Mouse (Mus musculus) heart, postnatal 36 days (tissue): ENCODE results near the gene Kazn. TPM values are rescaled to one million over a fixed set of nuclear protein-coding genes. Genes with fewer than 3 reads are reported as not detected.

Experiments used
- DNase-seq, 2 experiments: peaks; one replicate each; pipeline ENCODE4 v3.0.0; 2021 to 2022
- intact Hi-C: fragments of 180-260 bp; cut with DNase I; formaldehyde crosslinking; loops from one replicate; pipeline ENCODE4 v1.15.1; 2025
- total RNA-seq, 2 experiments: library from RNA; stranded (reverse); gene quantifications; 2 replicates each; pipeline ENCODE4 v1.2.3; 2021

Gene Kazn
- total RNA-seq, 2 experiments from 2014 or later = 3.4 to 3.6 TPM

GRCm38 (mm10) chr4:142083762-142084130 is 155.5 kb downstream of the Kazn start:
- intact Hi-C loops = loop anchor here (1.0 to 2.0 kb wide), 3 partner anchors 15 to 69 kb away; partner anchors contain the start of gene Fhad1
- DNase-seq = peak; percentile 68 to 74

- no peak for DNase-seq
- intact Hi-C loops = loop anchor here (1.0 kb wide), 2 partner anchors 15 to 61 kb away; no protein-coding TSS in a partner anchor
These were observed 156.0 kb downstream of the Kazn start for GRCm38 (mm10) chr4:142083193-142083592.

DNA sequence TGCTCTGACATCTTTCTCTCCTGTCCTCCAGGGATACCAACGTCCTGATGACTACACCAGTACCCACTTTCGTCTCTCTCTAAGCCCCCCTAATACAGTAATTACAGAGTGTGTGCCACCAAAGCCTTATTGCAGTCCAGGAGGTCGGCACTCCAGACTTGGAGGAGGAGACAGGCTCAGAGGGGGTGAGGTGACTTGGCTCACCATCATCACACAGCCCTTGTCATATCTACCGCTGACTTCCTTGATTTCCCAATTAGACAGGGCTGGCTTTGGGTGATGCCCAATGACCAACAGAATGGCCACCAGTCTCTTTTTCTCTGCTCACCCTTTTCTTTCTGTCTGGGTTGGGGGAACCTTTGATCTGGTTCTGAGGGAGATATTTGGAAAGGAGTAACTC is 156.5 kb downstream of the Kazn start:
- intact Hi-C loops = loop anchor here (1.0 kb wide), 2 partner anchors 16 to 62 kb away; no protein-coding TSS in a partner anchor
- DNase-seq = no peak

DNA sequence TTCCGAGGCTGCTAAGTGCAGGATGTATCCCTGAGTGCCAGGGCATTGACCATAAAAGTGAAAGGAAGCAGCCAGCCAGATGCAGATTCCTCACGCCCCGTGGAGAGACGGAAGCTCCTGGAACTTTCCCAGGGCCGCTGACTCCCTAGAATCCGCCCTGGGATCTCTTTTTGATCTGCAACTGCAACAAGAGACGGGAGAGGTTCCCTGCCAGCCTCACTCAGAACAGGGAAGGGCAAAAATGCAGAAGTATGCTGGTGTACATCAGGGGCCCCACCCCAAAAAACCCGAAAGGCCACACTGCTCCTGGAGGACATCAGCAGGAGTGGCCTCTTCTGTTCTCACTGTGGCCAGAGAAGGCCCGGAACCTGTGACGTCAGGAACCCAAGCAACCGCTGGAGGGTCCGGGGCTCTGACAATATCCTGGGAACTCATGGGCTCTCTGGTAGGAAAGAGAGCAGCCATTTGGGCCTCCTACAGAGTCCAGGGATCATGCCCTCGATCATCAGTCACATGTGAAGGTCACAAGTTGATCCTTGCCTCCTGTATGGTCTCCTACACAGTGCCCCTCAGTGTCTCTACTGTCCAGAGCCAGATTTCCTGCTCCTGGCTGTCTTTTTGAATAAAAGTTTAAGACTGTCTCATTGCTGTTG is 157.4 kb downstream of the Kazn start:
- DNase-seq = peak; percentile 56 to 61
- intact Hi-C loops = no loop called here

DNA sequence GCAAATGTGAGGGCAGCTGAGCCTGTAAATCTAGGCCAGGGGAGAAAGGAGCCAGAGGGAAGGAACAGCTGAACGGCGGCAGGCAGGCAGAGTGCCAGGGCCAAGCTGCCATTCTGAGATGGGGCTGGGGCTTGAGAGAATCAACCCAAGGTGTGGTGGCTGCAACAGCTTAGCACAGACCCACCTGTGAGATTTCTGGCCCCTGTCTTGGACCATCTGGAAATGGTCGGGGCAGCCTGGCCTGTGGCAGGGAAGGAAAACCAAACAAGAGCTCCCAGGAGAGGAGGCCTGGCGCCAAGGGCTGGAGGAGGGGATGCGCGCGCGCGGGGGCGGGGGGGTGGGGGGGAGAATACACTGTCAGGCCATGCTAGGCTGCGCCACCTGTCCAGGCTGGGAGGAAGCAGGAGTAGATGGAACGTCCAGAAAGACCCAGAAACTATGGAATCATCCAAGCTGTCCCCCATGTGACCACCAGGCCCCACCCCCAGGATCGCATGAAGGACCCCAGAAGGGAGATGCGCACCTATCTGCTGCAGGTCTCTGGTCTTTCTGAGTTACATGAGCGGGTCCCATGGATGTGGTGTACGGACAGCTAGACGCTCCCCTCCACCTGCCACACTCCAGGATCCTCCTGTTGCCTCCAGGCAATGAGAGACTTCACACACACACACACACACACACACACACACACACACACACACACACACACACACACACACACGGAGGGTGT is 158.1 kb downstream of the Kazn start:
- intact Hi-C loops = no loop called here
- peak in 1 of 2 experiments; percentile 42 for DNase-seq

DNA sequence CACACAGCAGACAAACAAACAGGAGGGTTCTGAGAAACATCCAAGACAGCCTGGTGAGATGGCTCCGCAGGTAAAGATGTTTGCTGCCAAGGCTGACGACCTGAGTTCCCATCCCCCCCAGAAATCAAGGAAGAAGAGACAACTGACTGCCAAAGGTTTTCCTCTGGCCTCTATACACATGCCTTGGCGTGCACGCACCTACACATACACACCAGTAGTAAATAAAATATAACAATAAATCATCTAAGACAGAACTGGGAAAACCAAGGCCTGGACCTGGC is 158.8 kb downstream of the Kazn start:
- DNase-seq = no peak

GRCm38 (mm10) chr4:142079629-142080486 is 159.3 kb downstream of the Kazn start:
- no peak for DNase-seq
- intact Hi-C loops = no loop called here

More for the DNA sequence above, 158.8 kb downstream of the Kazn start:
- intact Hi-C loops = no loop called here

DNA sequence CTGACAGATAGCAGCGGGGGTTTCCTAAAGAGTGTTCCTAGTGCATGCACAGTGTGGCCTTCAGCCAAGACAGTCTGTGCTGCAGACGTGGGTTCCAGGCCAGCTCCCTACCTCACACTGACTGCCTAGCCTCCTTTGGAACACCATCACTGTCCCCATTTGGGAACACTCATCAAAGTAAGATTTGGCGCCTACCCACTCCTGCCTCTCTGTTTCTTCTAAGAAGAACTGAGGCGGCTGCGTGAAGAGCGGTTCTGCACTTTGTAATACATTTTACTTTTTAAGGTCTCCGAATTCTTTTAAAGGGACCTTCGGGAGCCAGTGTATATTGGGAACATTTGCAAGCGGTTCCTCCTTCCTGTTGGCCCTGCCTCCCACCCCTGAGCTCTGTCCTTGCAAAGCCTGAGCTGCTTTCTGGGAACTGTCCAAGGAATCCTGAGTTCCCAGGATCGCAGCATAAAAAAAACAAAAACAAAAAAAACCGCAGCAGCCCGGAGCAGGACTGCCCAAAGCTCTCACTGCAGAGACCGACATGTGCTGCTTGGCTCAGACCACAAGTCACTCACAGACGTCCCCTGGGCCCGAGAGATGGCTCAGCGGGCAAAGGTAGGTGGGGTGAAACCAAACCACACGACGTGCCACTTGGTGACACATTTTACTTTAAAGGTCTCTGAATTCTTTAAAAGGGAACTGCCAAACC is 161.5 kb downstream of the Kazn start:
- intact Hi-C loops = no loop called here
- DNase-seq = peak; percentile 39 to 51

GRCm38 (mm10) chr4:142076883-142077282 is 162.3 kb downstream of the Kazn start:
- intact Hi-C loops = no loop called here
- no peak for DNase-seq

GRCm38 (mm10) chr4:142075931-142076330 is 163.3 kb downstream of the Kazn start:
- intact Hi-C loops = no loop called here
- DNase-seq = no peak

- intact Hi-C loops = no loop called here
- no peak for DNase-seq
These were observed 165.0 kb downstream of the Kazn start for GRCm38 (mm10) chr4:142074060-142074732.

GRCm38 (mm10) chr4:142071243-142071991 is 167.8 kb downstream of the Kazn start:
- DNase-seq = no peak
- intact Hi-C loops = no loop called here

GRCm38 (mm10) chr4:142070840-142071239 is 168.4 kb downstream of the Kazn start:
- DNase-seq = no peak
- intact Hi-C loops = no loop called here

DNA sequence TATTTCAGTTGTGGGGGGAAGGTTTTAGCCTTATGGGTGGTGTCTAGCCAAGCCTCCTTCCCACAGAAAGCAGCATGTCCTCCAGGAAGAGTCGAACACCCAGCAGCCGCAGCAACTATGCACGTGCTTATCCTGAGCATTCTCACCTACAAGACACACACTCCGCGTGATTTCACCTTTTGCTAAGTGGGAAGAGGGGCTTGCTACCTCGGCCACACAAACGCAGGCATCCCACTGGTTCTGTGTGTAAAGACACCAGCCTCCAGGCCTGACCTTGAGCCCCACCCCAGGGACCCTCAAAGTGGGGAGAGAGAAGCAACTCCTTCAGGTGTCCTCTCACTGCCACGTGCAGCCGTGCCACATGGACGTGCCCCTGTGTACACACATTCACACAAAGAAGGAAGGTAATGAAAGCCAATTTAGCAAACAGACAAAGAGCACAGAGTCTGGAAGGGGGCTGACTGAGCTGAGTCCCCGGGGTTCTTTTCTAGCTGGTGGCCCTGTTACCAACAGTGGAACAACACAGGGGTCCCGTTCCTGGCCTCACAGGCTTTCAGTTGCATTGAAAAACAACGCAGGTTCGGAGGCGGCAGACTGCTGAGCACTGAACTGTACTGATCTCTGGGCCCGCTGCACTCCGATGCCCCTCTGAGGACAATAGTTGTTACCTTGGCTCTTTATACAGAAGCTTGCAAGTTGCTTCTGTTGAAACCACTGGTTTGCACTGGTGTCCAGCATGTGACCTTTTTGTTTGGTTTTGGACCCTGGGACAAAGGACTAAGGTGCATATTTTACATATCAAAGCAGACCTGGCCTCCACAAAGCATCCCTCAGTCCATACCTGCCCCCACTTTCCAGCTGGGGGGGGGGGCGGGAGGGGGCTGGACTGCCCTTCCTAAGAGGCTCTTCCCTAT is 170.0 kb downstream of the Kazn start:
- intact Hi-C loops = no loop called here
- DNase-seq = no peak

DNA sequence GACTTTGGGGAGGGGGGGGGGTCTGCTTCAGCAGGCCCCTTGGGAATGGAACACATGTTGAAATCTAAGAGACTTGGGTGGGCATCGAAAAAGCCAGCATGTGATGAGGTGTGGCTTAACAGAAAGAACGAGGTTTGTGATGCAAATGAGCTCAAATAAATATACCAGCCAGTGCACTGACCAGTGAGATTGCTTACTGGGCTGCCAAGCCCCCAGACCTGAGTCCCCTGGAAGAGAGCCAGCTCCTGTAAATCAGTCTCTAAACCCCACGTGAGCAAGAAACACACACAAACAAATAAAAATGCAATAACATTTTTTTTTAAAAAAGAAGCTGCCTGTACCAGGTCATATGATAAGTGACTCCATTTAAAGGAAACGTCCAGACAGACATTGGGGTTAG is 172.6 kb downstream of the Kazn start:
- DNase-seq = no peak
- intact Hi-C loops = no loop called here

GRCm38 (mm10) chr4:142065835-142066234 is 173.4 kb downstream of the Kazn start:
- intact Hi-C loops = no loop called here
- DNase-seq = peak; percentile 45 to 53

GRCm38 (mm10) chr4:142065270-142065669 is 173.9 kb downstream of the Kazn start:
- intact Hi-C loops = no loop called here
- peak; percentile 54 to 57 for DNase-seq

- intact Hi-C loops = no loop called here
- no peak for DNase-seq
These were observed 174.5 kb downstream of the Kazn start for GRCm38 (mm10) chr4:142064582-142065228.
